Mouse (Mus musculus) stomach, embryonic 16.5 days (tissue): ENCODE measurements around the gene Hist1h2ae. TPM values are rescaled to one million over a fixed set of nuclear protein-coding genes. Genes with fewer than 3 reads are reported as not detected.
"Not testable (repeated sequence)": the region's sequence is repeated elsewhere in the genome, so short reads cannot be mapped to it uniquely, and the experiment has no call there.

ENCODE experiments used
- ATAC-seq: fragments of 200-750 bp; cut with Nextera tagmentation; 2 replicates; pipeline ENCODE4 v1.8.0; 2017; ENCODE audit warnings: moderate number of reproducible peaks, moderate TSS enrichment; ENCODE audit not compliant: insufficient read depth, low FRiP score
- H3K27ac ChIP-seq: fragments of 300-500 bp; sonication (generic); 2 replicates; pipeline ENCODE4 v1.5.1; 2014; ENCODE audit warnings: low read length
- H3K27me3 ChIP-seq: fragments of 300-500 bp; sonication (generic); 2 replicates; pipeline ENCODE4 v1.6.1; 2014; ENCODE audit warnings: low read length, control low read depth, mixed read lengths; ENCODE audit not compliant: control insufficient read depth, insufficient read depth
- H3K36me3 ChIP-seq: fragments of 300-500 bp; sonication (generic); 2 replicates; pipeline ENCODE4 v1.6.1; 2014; ENCODE audit warnings: low read length; ENCODE audit not compliant: control insufficient read depth, insufficient read depth
- H3K4me1 ChIP-seq: fragments of 300-500 bp; sonication (generic); 2 replicates; pipeline ENCODE4 v1.6.1; 2014; ENCODE audit warnings: low read length, control low read depth, mixed read lengths; ENCODE audit not compliant: control insufficient read depth, insufficient read depth
- H3K4me2 ChIP-seq: fragments of 300-500 bp; sonication (generic); 2 replicates; pipeline ENCODE4 v1.6.1; 2014; ENCODE audit warnings: low read depth, low read length, mixed read lengths
- H3K4me3 ChIP-seq: fragments of 300-500 bp; sonication (generic); replicated peaks from 2 replicates; pipeline ENCODE4 v1.5.1; 2014; ENCODE audit warnings: mild to moderate bottlenecking, low read length
- H3K9ac ChIP-seq: fragments of 300-500 bp; sonication (generic); 2 replicates; pipeline ENCODE4 v1.6.1; 2014; ENCODE audit warnings: low read length
- H3K9me3 ChIP-seq: fragments of 300-500 bp; sonication (generic); replicated peaks from 2 replicates; pipeline ENCODE4 v1.6.1; 2016; ENCODE audit warnings: low read length, control low read depth; ENCODE audit not compliant: control insufficient read depth
- WGBS: fragments of 180-500 bp; shearing (Covaris S2); extraction: QIAGEN DNeasy Blood & Tissue Kit; methylation state at CpG from one replicate; pipeline ENCODE4 v1.1.7; 2014; 5-methylcytosine and 5-hydroxymethylcytosine counted together
- polyA plus RNA-seq: library from polyadenylated mRNA; unstranded; fragments of >200 nt; fragmentation: Nextera tagmentation; extraction: Ambion mirVana; gene quantifications from 2 replicates; pipeline ENCODE4 v1.2.1, GENCODE M21; 2015

Hist1h2ae gene
- polyA plus RNA-seq, 1 experiment from 2014 or later: 56.1 TPM

- Histone ChIP-seq H3K4me2 (no peak overlapping the region), H3K4me1 (no peaks in the 10 kb centered on the region), H3K27me3 (no peaks in the 10 kb centered on the region), H3K27ac (no peak overlapping the region), H3K4me3 (no peak overlapping the region), H3K36me3 (no peaks in the 10 kb centered on the region), H3K9me3 (no peaks in the 10 kb centered on the region), H3K9ac (no peak overlapping the region)
- WGBS: 6% methylated on average over 9 of the region's 9 CpGs
- ATAC-seq: 0 out of 2 replicates have a peak, but pooled peaks have one; percentile 40
These were observed 26.9 kb upstream of the Hist1h2ae start for GRCm38 (mm10) chr13:23597957-23598356.

DNA sequence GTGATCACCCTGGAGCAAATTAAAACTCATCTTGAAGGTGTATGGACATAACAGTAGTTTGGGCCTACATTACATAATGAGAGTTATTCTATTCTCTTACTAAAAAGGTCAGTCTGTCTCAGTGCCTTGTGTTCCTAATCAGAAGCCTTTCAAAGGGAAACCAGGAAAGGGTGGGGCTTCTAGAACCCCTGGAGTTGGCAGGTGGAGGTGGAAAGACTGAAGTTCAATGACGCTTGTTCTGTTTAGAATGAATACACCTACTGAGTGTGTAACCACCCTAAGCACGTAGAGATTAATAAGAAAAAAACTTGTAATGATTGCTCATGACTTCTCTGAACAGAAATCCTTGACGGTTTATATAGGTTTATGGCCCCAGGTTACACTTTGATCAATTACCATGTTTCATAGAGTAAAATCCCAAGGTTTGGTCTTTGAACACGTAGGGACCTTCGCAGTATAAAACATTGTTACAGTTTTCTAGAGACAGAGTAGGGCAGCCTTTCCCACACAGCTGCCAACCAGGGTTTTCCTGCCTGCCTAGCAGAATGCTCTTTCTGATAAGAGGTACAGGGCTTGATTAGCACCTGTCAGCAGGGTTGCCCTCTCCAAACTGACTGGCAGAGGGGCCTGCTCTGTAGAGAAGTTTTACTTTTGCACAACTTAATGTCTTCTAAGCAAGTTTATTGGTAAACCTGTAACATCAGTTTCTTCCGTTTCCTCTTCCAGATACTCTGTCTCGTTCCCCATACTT is 24.8 kb upstream of the Hist1h2ae start:
- 72% methylated on average over 7 of the region's 7 CpGs for WGBS
- Histone ChIP-seq H3K9ac (no peak overlapping the region), H3K27ac (peak overlapping the region; percentile 33; the same call in 1 of the 2 replicates), H3K4me2 (no peak overlapping the region), H3K27me3 (no peaks in the 10 kb centered on the region), H3K4me1 (no peaks in the 10 kb centered on the region; the same call in 1 of the 2 replicates), H3K4me3 (no peak overlapping the region), H3K9me3 (no peaks in the 10 kb centered on the region), H3K36me3 (no peaks in the 10 kb centered on the region)
- ATAC-seq: peak; percentile 50; the same call in 1 of the 2 replicates

- Histone ChIP-seq H3K4me3 (no peak overlapping the region), H3K9ac (no peak overlapping the region), H3K4me2 (no peak overlapping the region), H3K9me3 (no peaks in the 10 kb centered on the region), H3K27ac (no peak overlapping the region), H3K4me1 (no peaks in the 10 kb centered on the region; the same call in 1 of the 2 replicates), H3K27me3 (no peaks in the 10 kb centered on the region), H3K36me3 (no peaks in the 10 kb centered on the region)
- 69% methylated on average over 2 of the region's 2 CpGs for WGBS
- ATAC-seq: no peak
These were observed 24.2 kb upstream of the Hist1h2ae start for GRCm38 (mm10) chr13:23595185-23595584.

DNA sequence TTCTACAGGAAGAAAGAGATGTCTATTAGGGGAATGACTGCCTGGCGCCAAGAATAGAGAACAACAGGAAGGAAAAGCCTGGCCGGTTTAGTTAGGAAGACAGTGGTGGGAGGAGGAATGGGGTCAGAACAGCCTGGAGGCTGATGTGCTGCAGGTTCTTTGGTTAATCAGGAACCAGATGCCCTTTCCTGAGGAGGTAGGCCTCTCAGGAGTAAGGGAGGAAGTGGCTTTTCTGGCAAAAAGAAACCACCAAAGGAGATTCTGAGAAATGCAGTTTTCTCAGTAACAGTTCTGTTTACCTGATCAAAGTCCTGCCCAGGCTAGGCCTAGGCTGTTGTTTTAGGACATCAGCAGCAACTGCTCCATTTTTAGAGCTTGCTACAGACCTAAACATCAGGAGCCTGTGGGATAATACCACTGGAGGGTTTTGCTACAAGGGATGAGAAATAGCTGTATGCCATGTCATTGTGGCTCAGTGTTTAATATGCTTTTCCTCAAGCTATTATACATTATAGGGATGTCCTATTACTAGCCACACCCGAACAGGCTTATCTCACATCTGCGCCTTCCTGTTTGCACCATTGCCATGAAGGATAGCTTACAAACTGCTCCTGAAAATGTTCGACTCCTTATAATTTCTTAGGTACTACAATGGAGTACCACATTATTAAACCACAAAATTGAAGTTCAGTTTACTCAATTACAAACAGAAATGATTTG is 22.2 kb upstream of the Hist1h2ae start:
- no peak overlapping the region for H3K4me2 ChIP-seq
- H3K9me3 ChIP-seq: no peaks in the 10 kb centered on the region
- H3K27me3 ChIP-seq: no peaks in the 10 kb centered on the region
- no peaks in the 10 kb centered on the region; the same call in 1 of the 2 replicates for H3K4me1 ChIP-seq
- 0 out of 2 replicates have a peak overlapping the region, but pooled peaks have one; percentile 17 for H3K9ac ChIP-seq
- no peak overlapping the region for H3K4me3 ChIP-seq
- peak overlapping the region; percentile 59 for H3K27ac ChIP-seq
- ATAC-seq: no peak
- no peaks in the 10 kb centered on the region for H3K36me3 ChIP-seq
- WGBS: 53% methylated on average over 5 of the region's 5 CpGs

DNA sequence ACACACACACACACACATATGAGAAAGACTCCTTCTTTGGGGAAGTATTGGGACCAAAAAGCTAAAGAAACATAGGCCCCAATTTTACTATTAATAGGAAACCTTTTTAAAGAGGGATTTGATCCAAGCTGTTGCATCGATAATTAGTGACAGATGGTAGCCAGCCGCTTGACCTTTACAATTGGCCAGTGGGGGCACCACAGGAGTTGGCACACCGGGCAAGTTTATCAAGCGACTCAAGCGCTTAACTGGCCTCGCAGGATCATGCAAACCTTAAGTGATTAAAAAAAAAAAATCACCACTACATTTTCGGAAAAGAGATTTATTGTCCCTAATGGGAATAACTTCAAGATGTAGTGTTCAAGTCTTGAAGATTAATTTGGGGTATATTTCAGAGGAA is 21.6 kb upstream of the Hist1h2ae start:
- no peak overlapping the region for H3K9ac ChIP-seq
- H3K27me3 ChIP-seq: no peaks in the 10 kb centered on the region

GRCm38 (mm10) chr13:23591886-23592285 is 20.9 kb upstream of the Hist1h2ae start:
- WGBS: 76% methylated on average over 7 of the region's 7 CpGs
- H3K9me3 ChIP-seq, H3K4me1 ChIP-seq, H3K27me3 ChIP-seq, H3K36me3 ChIP-seq, H3K27ac ChIP-seq, H3K9ac ChIP-seq, ATAC-seq, H3K4me3 ChIP-seq, H3K4me2 ChIP-seq: not testable (repeated sequence)

More for the DNA sequence above, 21.6 kb upstream of the Hist1h2ae start:
- H3K4me2 ChIP-seq: no peak overlapping the region
- no peak for ATAC-seq
- H3K9me3 ChIP-seq: no peaks in the 10 kb centered on the region
- WGBS: 73% methylated on average over 7 of the region's 7 CpGs
- H3K36me3 ChIP-seq: no peaks in the 10 kb centered on the region
- H3K4me3 ChIP-seq: no peak overlapping the region
- H3K27ac ChIP-seq: peak overlapping the region; percentile 59
- H3K4me1 ChIP-seq: no peaks in the 10 kb centered on the region; the same call in 1 of the 2 replicates

DNA sequence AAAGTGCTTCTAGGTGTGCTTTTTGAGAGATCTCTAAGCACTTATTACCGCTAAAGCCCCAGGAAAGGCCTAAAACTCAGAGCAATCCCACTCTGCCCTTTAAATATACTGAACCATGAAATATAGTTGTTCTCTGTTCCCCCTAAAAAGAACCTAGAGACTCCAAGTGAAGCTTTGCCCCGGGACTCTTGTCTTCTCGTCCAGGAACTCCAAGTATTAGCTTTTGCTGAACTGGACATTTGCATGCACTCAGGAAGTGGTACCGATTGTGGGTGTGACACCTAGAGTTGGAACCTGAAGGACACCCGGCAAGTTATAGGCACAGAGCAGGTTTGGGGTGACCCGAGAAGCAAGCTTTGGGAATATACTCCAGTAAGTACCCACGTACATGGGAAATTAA is 20.2 kb upstream of the Hist1h2ae start:
- no peak for ATAC-seq
- no peaks in the 10 kb centered on the region for H3K27me3 ChIP-seq
- H3K27ac ChIP-seq: no peak overlapping the region
- no peaks in the 10 kb centered on the region for H3K36me3 ChIP-seq
- no peak overlapping the region for H3K4me3 ChIP-seq
- H3K4me1 ChIP-seq: peaks cover 4% of the 10 kb centered on the region; the same call in 1 of the 2 replicates
- WGBS: 89% methylated on average over 7 of the region's 7 CpGs
- no peak overlapping the region for H3K4me2 ChIP-seq
- H3K9me3 ChIP-seq: no peaks in the 10 kb centered on the region
- H3K9ac ChIP-seq: no peak overlapping the region

GRCm38 (mm10) chr13:23586940-23587225 is 15.9 kb upstream of the Hist1h2ae start:
- WGBS: 0% methylated on average over 1 of the region's 1 CpGs
- Histone ChIP-seq H3K4me1 (peaks cover 26% of the 10 kb centered on the region), H3K36me3 (no peaks in the 10 kb centered on the region), H3K4me2 (peak overlapping the region; percentile 73), H3K27me3 (no peaks in the 10 kb centered on the region), H3K27ac (peak overlapping the region; percentile 96), H3K9me3 (no peaks in the 10 kb centered on the region), H3K4me3 (peak overlapping the region; percentile 44), H3K9ac (peak overlapping the region; percentile 70)
- no peak for ATAC-seq
